Mouse (Mus musculus) hindbrain, embryonic 13.5 days (tissue): ENCODE data around the gene Olfr455. TPM values are rescaled to one million over a fixed set of nuclear protein-coding genes. Genes with fewer than 3 reads are reported as not detected.

Experiments used
- polyA plus RNA-seq: library from polyadenylated mRNA; unstranded; fragments of >200 nt; fragmentation: Nextera tagmentation; extraction: Ambion mirVana; gene quantifications from 2 replicates; pipeline ENCODE4 v1.2.1, GENCODE M21; 2015

Gene Olfr455
- polyA plus RNA-seq, 1 experiment from 2014 or later = not detected

Other genes with a start within 250 kb of the Olfr455 start
- 5.8 and 6.7 TPM in 2 replicates for gene Fam131b, start 222.9 kb downstream of the Olfr455 start, polyA plus RNA-seq
- 47.5 and 50.1 TPM in 2 replicates for gene Zyx, start 198.0 kb downstream of the Olfr455 start, polyA plus RNA-seq
- gene Epha1, start 174.3 kb downstream of the Olfr455 start, polyA plus RNA-seq = 0.31 and 0.68 TPM in 2 replicates
- gene Tas2r143, start 147.3 kb downstream of the Olfr455 start, polyA plus RNA-seq = not detected in 2 replicates
- not detected in 2 replicates for gene Tas2r135, start 142.2 kb downstream of the Olfr455 start, polyA plus RNA-seq
- gene Tas2r126, start 113.1 kb downstream of the Olfr455 start, polyA plus RNA-seq = not detected in 2 replicates
- not detected in 2 replicates for gene Olfr458, start 82.4 kb downstream of the Olfr455 start, polyA plus RNA-seq
- gene Olfr457, start 71.3 kb downstream of the Olfr455 start, polyA plus RNA-seq = 0.04 TPM in 1 of 2 replicates, not detected in the other
- not detected in 2 replicates for gene Olfr456, start 60.4 kb downstream of the Olfr455 start, polyA plus RNA-seq
- not detected in 2 replicates for gene Tcaf3, start 50.1 kb upstream of the Olfr455 start, polyA plus RNA-seq
- gene Tcaf2, start 97.7 kb upstream of the Olfr455 start, polyA plus RNA-seq = 2.1 and 2.4 TPM in 2 replicates
- 224 and 234 TPM in 2 replicates for gene Tcaf1, start 162.5 kb upstream of the Olfr455 start, polyA plus RNA-seq
- not detected in 2 replicates for gene Olfr453, start 191.8 kb upstream of the Olfr455 start, polyA plus RNA-seq
- not detected in 2 replicates for gene Olfr38, start 208.8 kb upstream of the Olfr455 start, polyA plus RNA-seq
- gene Olfr452, start 237.5 kb upstream of the Olfr455 start, polyA plus RNA-seq = not detected in 2 replicates